22 mouse cellular contexts compared by ENCODE assay signal in the genomic region with DNA sequence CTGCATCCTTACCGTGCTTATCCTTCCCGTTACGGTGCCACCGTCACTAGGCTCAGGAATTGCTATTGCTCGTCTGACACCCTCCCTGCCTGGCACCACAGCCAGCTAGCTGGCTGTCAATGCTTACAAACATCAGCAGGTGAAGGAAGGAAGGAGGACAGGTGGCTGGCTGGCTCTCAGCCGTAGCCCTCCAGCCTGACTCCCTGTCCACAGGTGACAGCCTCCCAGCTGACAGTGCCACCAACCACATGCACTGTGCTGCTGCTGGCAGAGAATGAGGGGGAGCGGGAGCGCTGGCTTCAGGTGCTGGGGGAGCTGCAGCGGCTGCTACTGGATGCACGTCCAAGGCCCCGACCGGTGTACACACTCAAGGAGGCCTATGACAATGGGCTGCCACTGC. TPM values are rescaled to one million over a fixed set of nuclear protein-coding genes. Genes with fewer than 3 reads are reported as not detected.
A peak's percentile ranks its signal among the peaks of the same experiment; 100 is the strongest.
DNase-seq lines count a peak whose midpoint lies in the region; ATAC-seq and TF ChIP-seq lines count a peak whose summit lies in the region.
"Had no signal": no experiment of that assay in that cellular context is flagged by ENCODE, and none has a peak within 500 bp of the region (broad histone marks: within the 10 kb centered on the region; RNA-seq: fewer than 3 reads in every experiment).

No protein-coding gene starts in this region.

- H3K79me2 ChIP-seq in myocyte (ENCODE audit: control insufficient read depth, insufficient read depth) = no peaks in the 10 kb centered on the region

- TF ChIP-seq POLR2A in myocyte (IDR thresholded peaks at IDR 0.05; ENCODE audit: insufficient read length, low read depth) = no peak

- no peak overlapping the region for H3K4me2 ChIP-seq in embryonic facial prominence, embryonic 13.5 days
- no peak overlapping the region for H3K4me2 ChIP-seq in myocyte (ENCODE audit: low read depth)
- H3K4me2 ChIP-seq: forebrain, embryonic 13.5 days; forebrain, embryonic 15.5 days had no signal

- H3K4me3 ChIP-seq in embryonic facial prominence, embryonic 13.5 days = no peak overlapping the region
- no peak overlapping the region for H3K4me3 ChIP-seq in embryonic facial prominence, embryonic 10.5 days
- peak overlapping the region; percentile 5 for H3K4me3 ChIP-seq in megakaryocyte, embryonic 14.5 days (replicated peaks)
- H3K4me3 ChIP-seq in myocyte = no peak overlapping the region
- H3K4me3 ChIP-seq: forebrain, embryonic 13.5 days; forebrain, embryonic 15.5 days had no signal

- H3ac ChIP-seq in myocyte (ENCODE audit: control insufficient read depth, insufficient read length) = no peak overlapping the region

- H3K27ac ChIP-seq in embryonic facial prominence, embryonic 13.5 days = no peak overlapping the region
- H3K27ac ChIP-seq in embryonic facial prominence, embryonic 10.5 days (replicated peaks) = no peak overlapping the region
- H3K27ac ChIP-seq: forebrain, embryonic 13.5 days; forebrain, embryonic 15.5 days had no signal

- peaks cover 97% of the 10 kb centered on the region for H3K36me3 ChIP-seq in embryonic facial prominence, embryonic 13.5 days
- peaks cover 85% of the 10 kb centered on the region for H3K36me3 ChIP-seq in embryonic facial prominence, embryonic 10.5 days (replicated peaks)
- H3K36me3 ChIP-seq in megakaryocyte, embryonic 14.5 days (replicated peaks; ENCODE audit: low read length) = peaks cover 100% of the 10 kb centered on the region
- H3K36me3 ChIP-seq in myocyte (ENCODE audit: control insufficient read depth, insufficient read depth) = no peaks in the 10 kb centered on the region
- H3K36me3 ChIP-seq: forebrain, embryonic 15.5 days had no signal

- H3K27me3 ChIP-seq in embryonic facial prominence, embryonic 13.5 days = no peaks in the 10 kb centered on the region
- no peaks in the 10 kb centered on the region for H3K27me3 ChIP-seq in embryonic facial prominence, embryonic 10.5 days (replicated peaks; ENCODE audit: low read depth, poor library complexity, severe bottlenecking)
- peaks cover 43% of the 10 kb centered on the region for H3K27me3 ChIP-seq in megakaryocyte, embryonic 14.5 days (replicated peaks)
- no peaks in the 10 kb centered on the region for H3K27me3 ChIP-seq in myocyte (ENCODE audit: control insufficient read depth, insufficient read depth, insufficient read length)
- H3K27me3 ChIP-seq: CH12.LX; forebrain, embryonic 13.5 days; forebrain, embryonic 15.5 days; Patski had no signal

- no peak for ATAC-seq in embryonic facial prominence, embryonic 13.5 days (ENCODE audit: insufficient number of reproducible peaks, insufficient read depth, low FRiP score, low TSS enrichment, low read depth)
- ATAC-seq in megakaryocyte, adult 5-6 weeks (ENCODE audit: poor library complexity, severe bottlenecking) = no peak
- ATAC-seq: activated CD4-positive, CD25-positive, alpha-beta regulatory T cell, adult 4 months; CD4-positive, CD25-positive, alpha-beta regulatory T cell, adult 4 months; forebrain, embryonic 13.5 days; forebrain, embryonic 15.5 days; forebrain, postnatal 0 days; Patski had no signal

- H3K9ac ChIP-seq in embryonic facial prominence, embryonic 13.5 days = 0 out of 2 replicates have a peak overlapping the region, but pooled peaks have one; percentile 21
- H3K9ac ChIP-seq: forebrain, embryonic 13.5 days; forebrain, embryonic 15.5 days; forebrain, postnatal 0 days had no signal

- H3K9me3 ChIP-seq in embryonic facial prominence, embryonic 13.5 days = no peaks in the 10 kb centered on the region
- H3K9me3 ChIP-seq in embryonic facial prominence, embryonic 10.5 days = no peaks in the 10 kb centered on the region
- no peaks in the 10 kb centered on the region for H3K9me3 ChIP-seq in megakaryocyte, embryonic 14.5 days
- H3K9me3 ChIP-seq: forebrain, embryonic 13.5 days; forebrain, embryonic 15.5 days; G1E had no signal

- WGBS in embryonic facial prominence, embryonic 13.5 days = 90% methylated on average over 12 of the region's 12 CpGs
- 93% methylated on average over 12 of the region's 12 CpGs for WGBS in embryonic facial prominence, embryonic 10.5 days

- DNase-seq in embryonic facial prominence, embryonic 10.5 days (ENCODE audit: low spot score) = no peak
- DNase-seq: adrenal gland, adult 8-10 months; adrenal gland, postnatal 14 days; adrenal gland, postnatal 36 days; B cell, adult 2 months; cerebellum, adult 11-12 months; cerebellum, adult 2 months; cerebellum, adult 9-10 months; cerebellum, postnatal 10 days; cerebellum, postnatal 25 days; forebrain, postnatal 0 days had no signal

- H3K4me1 ChIP-seq in embryonic facial prominence, embryonic 13.5 days = no peaks in the 10 kb centered on the region
- H3K4me1 ChIP-seq in embryonic facial prominence, embryonic 10.5 days = no peaks in the 10 kb centered on the region; the same call in 1 of the 2 replicates
- H3K4me1 ChIP-seq in megakaryocyte, embryonic 14.5 days = peaks cover 10% of the 10 kb centered on the region; the same call in 1 of the 2 replicates
- H3K4me1 ChIP-seq: forebrain, embryonic 13.5 days; forebrain, embryonic 15.5 days had no signal

TF ChIP-seq in myocyte, 11 proteins besides CTCF, POLR2A, EP300 and RAD21:
- no peak for TF ChIP-seq E2F4 (IDR thresholded peaks at IDR 0.05; ENCODE audit: insufficient read depth)
- TF ChIP-seq USF1 (IDR thresholded peaks at IDR 0.05; ENCODE audit: low read depth) = no peak
- TF ChIP-seq SRF (IDR thresholded peaks at IDR 0.05; ENCODE audit: control insufficient read depth, insufficient read length, low read depth) = no peak
- TF ChIP-seq TCF3 (IDR thresholded peaks at IDR 0.05; ENCODE audit: insufficient read length, low read depth) = peak; percentile 13
- no peak for TF ChIP-seq TCF12 (IDR thresholded peaks at IDR 0.05; ENCODE audit: insufficient read depth, poor library complexity, severe bottlenecking)
- no peak for TF ChIP-seq POLR2AphosphoS2 (IDR thresholded peaks at IDR 0.05; ENCODE audit: insufficient read length, low read depth)
- no peak for TF ChIP-seq MAX (IDR thresholded peaks at IDR 0.05; ENCODE audit: low read depth)
- TF ChIP-seq MYOD1 (IDR thresholded peaks at IDR 0.05; ENCODE audit: control insufficient read depth in 1 of 3, insufficient read length in 2 of 3, low read depth in 2 of 3) = peak in 2 of 3 experiments; percentile 18 to 76
- peak in 1 of 3 experiments; percentile 62 for TF ChIP-seq MYOG (IDR thresholded peaks at IDR 0.05; ENCODE audit: control insufficient read depth in 1 of 3, insufficient read depth in 1 of 3, insufficient read length in 2 of 3, low read depth in 2 of 3)

RNA-seq across cellular contexts. Expression of a gene that starts 11.9 kb away (rescaled TPM):
- polyA plus RNA-seq in embryonic facial prominence, embryonic 13.5 days (2015; fragmentation: Nextera tagmentation; extraction: Ambion mirVana) = 0.91 and 0.92 TPM in 2 replicates
- 0.12 and 0.39 TPM in 2 replicates for polyA plus RNA-seq in embryonic facial prominence, embryonic 10.5 days (2016; fragmentation: Nextera tagmentation; extraction: Ambion mirVana)
- polyA plus RNA-seq in megakaryocyte, embryonic 14.5 days (2012; ENCODE audit: insufficient read depth, low replicate concordance) = 4.8 and 6.6 TPM in 2 replicates
- 0.56 and 0.68 TPM in 2 replicates for total RNA-seq in megakaryocyte, adult 5-6 weeks (2015)
- total RNA-seq in megakaryocyte, adult 5-6 weeks (2017) = 0.88 and 1.3 TPM in 2 replicates
- polyA plus RNA-seq in myocyte (2012; fragmentation: generic; extraction: Trizol) = 10.0 TPM

RNA-seq across cellular contexts. Expression of a gene that starts 16.6 kb away (rescaled TPM):
- 91.6 and 92.4 TPM in 2 replicates for polyA plus RNA-seq in embryonic facial prominence, embryonic 13.5 days (2015; fragmentation: Nextera tagmentation; extraction: Ambion mirVana)
- polyA plus RNA-seq in embryonic facial prominence, embryonic 10.5 days (2016; fragmentation: Nextera tagmentation; extraction: Ambion mirVana) = 122 and 130 TPM in 2 replicates
- polyA plus RNA-seq in megakaryocyte, embryonic 14.5 days (2012; ENCODE audit: insufficient read depth, low replicate concordance) = 70.2 and 174 TPM in 2 replicates
- 15.1 and 16.6 TPM in 2 replicates for total RNA-seq in megakaryocyte, adult 5-6 weeks (2015)
- 19.2 and 20.7 TPM in 2 replicates for total RNA-seq in megakaryocyte, adult 5-6 weeks (2017)
- 37.2 TPM for polyA plus RNA-seq in myocyte (2012; fragmentation: generic; extraction: Trizol)

RNA-seq across cellular contexts. Expression of a gene that starts 22.8 kb away (rescaled TPM):
- 13.8 and 15.3 TPM in 2 replicates for polyA plus RNA-seq in embryonic facial prominence, embryonic 13.5 days (2015; fragmentation: Nextera tagmentation; extraction: Ambion mirVana)
- polyA plus RNA-seq in embryonic facial prominence, embryonic 10.5 days (2016; fragmentation: Nextera tagmentation; extraction: Ambion mirVana) = 11.0 and 14.0 TPM in 2 replicates
- 9.3 and 21.8 TPM in 2 replicates for polyA plus RNA-seq in megakaryocyte, embryonic 14.5 days (2012; ENCODE audit: insufficient read depth, low replicate concordance)
- 35.0 and 43.3 TPM in 2 replicates for total RNA-seq in megakaryocyte, adult 5-6 weeks (2015)
- 66.3 and 79.6 TPM in 2 replicates for total RNA-seq in megakaryocyte, adult 5-6 weeks (2017)
- 10.0 TPM for polyA plus RNA-seq in myocyte (2012; fragmentation: generic; extraction: Trizol)

RNA-seq across cellular contexts. Expression of a gene that starts 41.6 kb away (rescaled TPM):
- 64.7 and 68.9 TPM in 2 replicates for polyA plus RNA-seq in embryonic facial prominence, embryonic 13.5 days (2015; fragmentation: Nextera tagmentation; extraction: Ambion mirVana)
- polyA plus RNA-seq in embryonic facial prominence, embryonic 10.5 days (2016; fragmentation: Nextera tagmentation; extraction: Ambion mirVana) = 81.8 and 83.5 TPM in 2 replicates
- 474 and 728 TPM in 2 replicates for polyA plus RNA-seq in megakaryocyte, embryonic 14.5 days (2012; ENCODE audit: insufficient read depth, low replicate concordance)
- 19.3 and 27.1 TPM in 2 replicates for total RNA-seq in megakaryocyte, adult 5-6 weeks (2015)
- 24.0 and 34.8 TPM in 2 replicates for total RNA-seq in megakaryocyte, adult 5-6 weeks (2017)
- polyA plus RNA-seq in myocyte (2012; fragmentation: generic; extraction: Trizol) = 433 TPM

RNA-seq across cellular contexts. Expression of a gene that starts 45.3 kb away (rescaled TPM):
- 137 and 151 TPM in 2 replicates for polyA plus RNA-seq in embryonic facial prominence, embryonic 13.5 days (2015; fragmentation: Nextera tagmentation; extraction: Ambion mirVana)
- 185 and 205 TPM in 2 replicates for polyA plus RNA-seq in embryonic facial prominence, embryonic 10.5 days (2016; fragmentation: Nextera tagmentation; extraction: Ambion mirVana)
- polyA plus RNA-seq in megakaryocyte, embryonic 14.5 days (2012; ENCODE audit: insufficient read depth, low replicate concordance) = 1,025 and 2,643 TPM in 2 replicates
- 164 and 205 TPM in 2 replicates for total RNA-seq in megakaryocyte, adult 5-6 weeks (2015)
- total RNA-seq in megakaryocyte, adult 5-6 weeks (2017) = 179 and 212 TPM in 2 replicates
- 131 TPM for polyA plus RNA-seq in myocyte (2012; fragmentation: generic; extraction: Trizol)
